Mouse (Mus musculus): ENCODE data around the gene Fank1. TPM values are rescaled to one million over a fixed set of nuclear protein-coding genes. Genes with fewer than 3 reads are reported as not detected.

The Fank1 gene
- polyA plus RNA-seq, 1 experiment = 0.09 TPM

GRCm38 (mm10) chr7:133925771-133926170 lies 149.1 kb downstream of the Fank1 start:
- 44% methylated on average over 2 of the region's 2 CpGs for WGBS
- Histone ChIP-seq H3K4me3 (ENCODE audit: insufficient read depth, low read depth, low read length) (no peak overlapping the region), H3K27me3 (replicated peaks; ENCODE audit: control insufficient read depth, insufficient read depth, low read length) (no peaks in the 10 kb centered on the region), H3K36me3 (ENCODE audit: control insufficient read depth, insufficient read depth, low read length) (no peaks in the 10 kb centered on the region), H3K4me1 (ENCODE audit: control insufficient read depth, insufficient read depth, low read length) (0 out of 2 replicates have a peak, but pooled peaks cover 3% of the 10 kb centered on the region), H3K27ac (ENCODE audit: insufficient read depth, low read depth, low read length) (no peak overlapping the region)
- TF ChIP-seq CTCF (conservative IDR thresholded peaks at IDR 0.05; ENCODE audit: insufficient read depth, insufficient read length, low read depth, low read length) = no peak
- no peak for TF ChIP-seq POLR2A (IDR thresholded peaks at IDR 0.05; ENCODE audit: low read depth, low read length)
- no peak for DNase-seq

- Histone ChIP-seq H3K4me1 (ENCODE audit: control insufficient read depth, insufficient read depth, low read length) (peaks cover 6% of the 10 kb centered on the region; the same call in 1 of the 2 replicates), H3K27ac (ENCODE audit: insufficient read depth, low read depth, low read length) (no peak overlapping the region), H3K4me3 (ENCODE audit: insufficient read depth, low read depth, low read length) (no peak overlapping the region), H3K27me3 (replicated peaks; ENCODE audit: control insufficient read depth, insufficient read depth, low read length) (no peaks in the 10 kb centered on the region), H3K36me3 (ENCODE audit: control insufficient read depth, insufficient read depth, low read length) (no peaks in the 10 kb centered on the region)
- WGBS = 87% methylated on average over 3 of the region's 3 CpGs
- TF ChIP-seq CTCF (conservative IDR thresholded peaks at IDR 0.05; ENCODE audit: insufficient read depth, insufficient read length, low read depth, low read length) (no peak), POLR2A (IDR thresholded peaks at IDR 0.05; ENCODE audit: low read depth, low read length) (no peak)
- no peak for DNase-seq
Measured at GRCm38 (mm10) chr7:133928981-133929380, 152.3 kb downstream of the Fank1 start.

Other genes with a start within 250 kb of the Fank1 start
- gene Tex36, start 174.7 kb upstream of the Fank1 start, polyA plus RNA-seq (2012; rRNA removed) = not detected in 2 replicates
- gene Edrf1, start 139.3 kb upstream of the Fank1 start, polyA plus RNA-seq (2012; rRNA removed) = 9.0 and 12.4 TPM in 2 replicates
- not detected in 2 replicates for gene Mmp21, start 96.8 kb upstream of the Fank1 start, polyA plus RNA-seq (2012; rRNA removed)
- 37.1 and 46.6 TPM in 2 replicates for gene Bccip, start 67.5 kb upstream of the Fank1 start, polyA plus RNA-seq (2012; rRNA removed)
- gene Uros, start 66.8 kb upstream of the Fank1 start, polyA plus RNA-seq (2012; rRNA removed) = 26.0 and 26.5 TPM in 2 replicates
- gene Dhx32, start 5.9 kb downstream of the Fank1 start, polyA plus RNA-seq (2012; rRNA removed) = 26.1 and 28.1 TPM in 2 replicates